Mouse (Mus musculus): ENCODE measurements around the gene Colec11. TPM values are rescaled to one million over a fixed set of nuclear protein-coding genes. Genes with fewer than 3 reads are reported as not detected.
A peak's percentile ranks its signal among the peaks of the same experiment; 100 is the strongest.

Gene Colec11
- total and polyA plus RNA-seq, 3 experiments, result 0.54 to 0.74 TPM; not detected in 1

DNA sequence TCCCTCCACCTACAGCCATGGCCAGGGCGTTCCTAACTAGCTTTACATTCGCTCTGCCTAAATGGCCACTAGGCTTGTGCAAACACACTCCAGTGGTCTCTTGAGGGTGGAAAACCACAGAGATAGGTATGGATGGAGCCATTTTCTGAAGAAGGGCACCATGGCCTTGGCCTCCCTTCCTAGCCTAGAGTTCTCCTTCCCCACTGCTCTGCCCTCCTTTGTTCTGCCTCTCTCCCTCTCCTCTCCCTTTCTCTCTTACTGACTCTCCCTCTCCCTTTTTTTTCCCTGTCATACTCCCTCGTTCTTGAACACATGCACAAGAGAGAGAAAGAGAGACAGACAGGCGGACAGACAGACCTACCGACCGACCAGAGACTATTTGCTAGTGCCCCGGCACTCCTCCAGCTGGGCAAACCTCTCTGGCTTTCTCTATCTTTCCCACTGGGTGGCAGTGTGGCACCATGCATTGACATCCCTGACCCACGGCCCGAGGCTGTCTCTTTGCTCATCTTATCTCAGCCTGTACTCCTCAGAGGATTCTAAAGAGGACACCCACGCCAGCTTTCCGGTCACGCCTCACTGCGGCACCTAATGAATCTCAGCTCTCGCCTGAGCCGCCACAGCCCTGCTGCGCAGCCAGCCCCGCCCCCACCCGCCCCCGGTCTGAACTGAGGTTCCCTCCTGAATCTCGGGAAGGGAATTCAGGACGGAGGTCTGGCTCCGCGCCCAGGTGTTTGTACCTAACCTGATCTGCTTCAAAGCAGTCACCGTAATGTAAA, 33.9 kb downstream of the Colec11 start (continued):
- TF ChIP-seq EP300 (IDR thresholded peaks at IDR 0.05; ENCODE audit: low read depth in 1 of 2, low read length in 2 of 2), result peak; percentile 33 to 76; a peak in 2 of 4 replicates
- no peak for TF ChIP-seq POLR2AphosphoS2 (IDR thresholded peaks at IDR 0.05; ENCODE audit: low read length)
- no peak for TF ChIP-seq UBTF (IDR thresholded peaks at IDR 0.05; ENCODE audit: borderline replicate concordance, insufficient read depth, low read depth, low read length)
- TF ChIP-seq NELFE (IDR thresholded peaks at IDR 0.05; ENCODE audit: low read depth, low read length), result no peak
- no peak for TF ChIP-seq TBP (IDR thresholded peaks at IDR 0.05; ENCODE audit: low read depth, low read length)
- no peak for TF ChIP-seq MAFK (IDR thresholded peaks at IDR 0.05; ENCODE audit: borderline replicate concordance, low read depth, low read length)
- TF ChIP-seq ZMIZ1 (IDR thresholded peaks at IDR 0.05; ENCODE audit: low read depth, low read length), result no peak
- no peak for TF ChIP-seq POLR2A (IDR thresholded peaks at IDR 0.05; ENCODE audit: control insufficient read depth in 1 of 2, insufficient read depth in 1 of 2, low read depth in 1 of 2, low read length in 2 of 2, poor library complexity in 1 of 2)
- TF ChIP-seq ZKSCAN1 (IDR thresholded peaks at IDR 0.05; ENCODE audit: low read depth, low read length), result no peak
- TF ChIP-seq BHLHE40 (IDR thresholded peaks at IDR 0.05; ENCODE audit: borderline replicate concordance, low read depth, low read length), result peak; percentile 69; the same call in 1 of the 2 replicates

- DNase-seq (ENCODE audit: low read depth, low spot score), result no peak
- peaks cover 0 to 8% of the 10 kb centered on the region in 2 experiments; a peak in 1 of 4 replicates for H3K4me1 ChIP-seq (ENCODE audit: control insufficient read depth in 1 of 2, insufficient read depth in 2 of 2, low read length in 2 of 2)
- TF ChIP-seq GATA1 (IDR thresholded peaks at IDR 0.05; ENCODE audit: low read depth, low read length), result no peak
- no peaks in the 10 kb centered on the region for H3K9me3 ChIP-seq (replicated peaks; ENCODE audit: insufficient read depth, low read length)
- H3K9ac ChIP-seq (ENCODE audit: control insufficient read depth, low read depth, low read length, poor library complexity, severe bottlenecking), result no peak overlapping the region
- H3K36me3 ChIP-seq (ENCODE audit: control insufficient read depth in 1 of 2, insufficient read depth in 2 of 2, low read length in 2 of 2), result 0 out of 4 replicates have a peak, but pooled peaks cover 0 to 3% of the 10 kb centered on the region in 2 experiments
- no peaks in the 10 kb centered on the region for H3K79me2 ChIP-seq (ENCODE audit: control insufficient read depth, insufficient read depth, low read length, poor library complexity)
- H3K27ac ChIP-seq (ENCODE audit: control insufficient read depth, low read depth, low read length), result no peak overlapping the region
- no peak overlapping the region for H3K4me3 ChIP-seq (ENCODE audit: control insufficient read depth in 1 of 2, insufficient read depth in 1 of 2, low read depth in 2 of 2, low read length in 2 of 2)
- H3K27me3 ChIP-seq (ENCODE audit: control insufficient read depth in 1 of 2, insufficient read depth in 2 of 2, low read length in 2 of 2), result no peaks in the 10 kb centered on the region
Observed at GRCm38 (mm10) chr12:28587949-28588348, 35.2 kb downstream of the Colec11 start.

GRCm38 (mm10) chr12:28584036-28584435, 39.1 kb downstream of the Colec11 start:
- Histone ChIP-seq H3K4me1 (ENCODE audit: control insufficient read depth in 1 of 2, insufficient read depth in 2 of 2, low read length in 2 of 2) (peaks cover 3 to 6% of the 10 kb centered on the region in 2 experiments; a peak in 3 of 4 replicates), H3K36me3 (ENCODE audit: control insufficient read depth in 1 of 2, insufficient read depth in 2 of 2, low read length in 2 of 2) (no peaks in the 10 kb centered on the region), H3K9me3 (replicated peaks; ENCODE audit: insufficient read depth, low read length) (no peaks in the 10 kb centered on the region), H3K79me2 (ENCODE audit: control insufficient read depth, insufficient read depth, low read length, poor library complexity) (no peaks in the 10 kb centered on the region), H3K9ac (ENCODE audit: control insufficient read depth, low read depth, low read length, poor library complexity, severe bottlenecking) (no peak overlapping the region), H3K27me3 (ENCODE audit: control insufficient read depth in 1 of 2, insufficient read depth in 2 of 2, low read length in 2 of 2) (no peaks in the 10 kb centered on the region), H3K27ac (ENCODE audit: control insufficient read depth, low read depth, low read length) (no peak overlapping the region), H3K4me3 (ENCODE audit: control insufficient read depth in 1 of 2, insufficient read depth in 1 of 2, low read depth in 2 of 2, low read length in 2 of 2) (no peak overlapping the region)
- DNase-seq (ENCODE audit: low read depth, low spot score), result no peak
- TF ChIP-seq POLR2AphosphoS2 (IDR thresholded peaks at IDR 0.05; ENCODE audit: low read length) (no peak), ZNF384 (IDR thresholded peaks at IDR 0.05; ENCODE audit: low read depth, low read length) (peak; percentile 78)
